ENCODE assay signal across 9 mouse cellular contexts in genomic region chr4:119138776-119139175, GRCm38 (mm10). TPM values are rescaled to one million over a fixed set of nuclear protein-coding genes. Genes with fewer than 3 reads are reported as not detected.
DNase-seq lines count a peak whose midpoint lies in the region; ATAC-seq and TF ChIP-seq lines count a peak whose summit lies in the region.
"Had no signal": no experiment of that assay in that cellular context is flagged by ENCODE, and none has a peak within 500 bp of the region (broad histone marks: within the 10 kb centered on the region; RNA-seq: fewer than 3 reads in every experiment).

No protein-coding gene starts in this region.

- H3K4me1 ChIP-seq in forebrain, embryonic 12.5 days = peaks cover 15% of the 10 kb centered on the region
- H3K4me1 ChIP-seq in forebrain, embryonic 10.5 days = peaks cover 38% of the 10 kb centered on the region
- H3K4me1 ChIP-seq in lung, embryonic 15.5 days = no peaks in the 10 kb centered on the region
- no peaks in the 10 kb centered on the region for H3K4me1 ChIP-seq in hindbrain, postnatal 0 days (ENCODE audit: insufficient read depth, low read length)
- H3K4me1 ChIP-seq in neural tube, embryonic 15.5 days = peaks cover 19% of the 10 kb centered on the region

- H3K9me3 ChIP-seq in forebrain, embryonic 12.5 days = no peaks in the 10 kb centered on the region
- no peaks in the 10 kb centered on the region for H3K9me3 ChIP-seq in forebrain, embryonic 10.5 days
- no peaks in the 10 kb centered on the region for H3K9me3 ChIP-seq in lung, embryonic 15.5 days
- H3K9me3 ChIP-seq in hindbrain, postnatal 0 days (ENCODE audit: low read length) = no peaks in the 10 kb centered on the region
- no peaks in the 10 kb centered on the region for H3K9me3 ChIP-seq in neural tube, embryonic 15.5 days (replicated peaks)

- no peak for ATAC-seq in forebrain, embryonic 12.5 days (ENCODE audit: low FRiP score)
- no peak for ATAC-seq in lung, embryonic 15.5 days (ENCODE audit: borderline replicate concordance, extremely low read depth, low FRiP score, low TSS enrichment)
- ATAC-seq in hindbrain, postnatal 0 days = no peak
- peak; percentile 18; the same call in 1 of the 2 replicates for ATAC-seq in neural tube, embryonic 15.5 days (ENCODE audit: low FRiP score)

- H3K9ac ChIP-seq in forebrain, embryonic 12.5 days = no peak overlapping the region
- H3K9ac ChIP-seq in lung, embryonic 15.5 days = no peak overlapping the region
- no peak overlapping the region for H3K9ac ChIP-seq in hindbrain, postnatal 0 days (replicated peaks; ENCODE audit: low read length)
- 0 out of 2 replicates have a peak overlapping the region, but pooled peaks have one; percentile 35 for H3K9ac ChIP-seq in neural tube, embryonic 15.5 days (replicated peaks)

- TF ChIP-seq CTCF in hindbrain, postnatal 0 days (IDR thresholded peaks at IDR 0.05; ENCODE audit: low read depth) = no peak

- no peak overlapping the region for H3K27ac ChIP-seq in forebrain, embryonic 12.5 days
- no peak overlapping the region for H3K27ac ChIP-seq in forebrain, embryonic 10.5 days
- no peak overlapping the region for H3K27ac ChIP-seq in lung, embryonic 15.5 days
- no peak overlapping the region for H3K27ac ChIP-seq in hindbrain, postnatal 0 days
- H3K27ac ChIP-seq in neural tube, embryonic 15.5 days (replicated peaks) = peak overlapping the region; percentile 46; the same call in 1 of the 2 replicates
- H3K27ac ChIP-seq: macrophage had no signal

- DNase-seq in forebrain, embryonic 10.5 days (ENCODE audit: extremely low spot score, low spot score) = no peak
- DNase-seq in lung, adult 18-20 months = no peak
- DNase-seq in hindbrain, postnatal 0 days (ENCODE audit: low spot score) = no peak
- DNase-seq in lung, postnatal 4 days = no peak
- no peak for DNase-seq in cerebellum, adult 11 months

- peak overlapping the region; percentile 45 for H3K4me2 ChIP-seq in forebrain, embryonic 12.5 days
- H3K4me2 ChIP-seq in lung, embryonic 15.5 days = 0 out of 2 replicates have a peak overlapping the region, but pooled peaks have one; percentile 39
- peak overlapping the region; percentile 47 for H3K4me2 ChIP-seq in hindbrain, postnatal 0 days (ENCODE audit: low read depth, low read length)
- peak overlapping the region; percentile 64 for H3K4me2 ChIP-seq in neural tube, embryonic 15.5 days

- H3K4me3 ChIP-seq in forebrain, embryonic 12.5 days (replicated peaks) = no peak overlapping the region; the same call in 1 of the 2 replicates
- H3K4me3 ChIP-seq in forebrain, embryonic 10.5 days = no peak overlapping the region
- no peak overlapping the region for H3K4me3 ChIP-seq in lung, embryonic 15.5 days
- H3K4me3 ChIP-seq in hindbrain, postnatal 0 days (ENCODE audit: low read length) = peak overlapping the region; percentile 0; the same call in 1 of the 2 replicates
- H3K4me3 ChIP-seq in neural tube, embryonic 15.5 days (replicated peaks) = peak overlapping the region; percentile 28

- whole genome bisulfite sequencing in forebrain, embryonic 12.5 days = 59% methylated on average over 8 of the region's 8 CpGs
- 67% methylated on average over 8 of the region's 8 CpGs for WGBS in forebrain, embryonic 10.5 days
- WGBS in lung, embryonic 15.5 days = 62% methylated on average over 8 of the region's 8 CpGs
- 45% methylated on average over 8 of the region's 8 CpGs for WGBS in hindbrain, postnatal 0 days
- WGBS in neural tube, embryonic 15.5 days = 46% methylated on average over 8 of the region's 8 CpGs

- H3K36me3 ChIP-seq in forebrain, embryonic 12.5 days (replicated peaks) = peaks cover 38% of the 10 kb centered on the region
- H3K36me3 ChIP-seq in forebrain, embryonic 10.5 days (replicated peaks) = peaks cover 49% of the 10 kb centered on the region
- H3K36me3 ChIP-seq in lung, embryonic 15.5 days = peaks cover 38% of the 10 kb centered on the region
- H3K36me3 ChIP-seq in hindbrain, postnatal 0 days (ENCODE audit: insufficient read depth, low read length) = peaks cover 25% of the 10 kb centered on the region; the same call in 1 of the 2 replicates
- H3K36me3 ChIP-seq in neural tube, embryonic 15.5 days = peaks cover 26% of the 10 kb centered on the region

- H3K27me3 ChIP-seq in forebrain, embryonic 12.5 days = no peaks in the 10 kb centered on the region
- peaks cover 10% of the 10 kb centered on the region; the same call in 1 of the 2 replicates for H3K27me3 ChIP-seq in forebrain, embryonic 10.5 days (ENCODE audit: poor library complexity, severe bottlenecking)
- no peaks in the 10 kb centered on the region for H3K27me3 ChIP-seq in lung, embryonic 15.5 days
- H3K27me3 ChIP-seq in hindbrain, postnatal 0 days (ENCODE audit: insufficient read depth, low read length) = no peaks in the 10 kb centered on the region
- H3K27me3 ChIP-seq in neural tube, embryonic 15.5 days (replicated peaks) = no peaks in the 10 kb centered on the region

RNA-seq across cellular contexts. Expression of gene Slc2a1, which starts 30.3 kb away (rescaled TPM):
- polyA plus RNA-seq in forebrain, embryonic 12.5 days (2016; fragmentation: Nextera tagmentation; extraction: Ambion mirVana) = 110 and 113 TPM in 2 replicates
- 204 and 222 TPM in 2 replicates for polyA plus RNA-seq in forebrain, embryonic 10.5 days (2016; fragmentation: Nextera tagmentation; extraction: Ambion mirVana)
- polyA plus RNA-seq in lung, embryonic 15.5 days (2015; fragmentation: Nextera tagmentation; extraction: Ambion mirVana) = 83.6 and 87.2 TPM in 2 replicates
- 119 and 120 TPM in 2 replicates for total RNA-seq in hindbrain, postnatal 0 days (2014; rRNA removed)
- 48.8 and 50.6 TPM in 2 replicates for polyA plus RNA-seq in hindbrain, postnatal 0 days (2015; fragmentation: Nextera tagmentation; extraction: Ambion mirVana)
- 78.8 and 91.3 TPM in 2 replicates for polyA plus RNA-seq in neural tube, embryonic 15.5 days (2015; fragmentation: Nextera tagmentation; extraction: Ambion mirVana)

RNA-seq across cellular contexts. Expression of gene Zfp691, which starts 35.2 kb away (rescaled TPM):
- 7.8 and 9.9 TPM in 2 replicates for polyA plus RNA-seq in forebrain, embryonic 12.5 days (2016; fragmentation: Nextera tagmentation; extraction: Ambion mirVana)
- 10.5 and 10.6 TPM in 2 replicates for polyA plus RNA-seq in forebrain, embryonic 10.5 days (2016; fragmentation: Nextera tagmentation; extraction: Ambion mirVana)
- polyA plus RNA-seq in lung, embryonic 15.5 days (2015; fragmentation: Nextera tagmentation; extraction: Ambion mirVana) = 7.3 and 7.8 TPM in 2 replicates
- 4.6 and 198 TPM in 2 replicates for total RNA-seq in hindbrain, postnatal 0 days (2014; rRNA removed)
- polyA plus RNA-seq in hindbrain, postnatal 0 days (2015; fragmentation: Nextera tagmentation; extraction: Ambion mirVana) = 3.6 and 3.7 TPM in 2 replicates
- polyA plus RNA-seq in neural tube, embryonic 15.5 days (2015; fragmentation: Nextera tagmentation; extraction: Ambion mirVana) = 4.4 and 4.8 TPM in 2 replicates

RNA-seq across cellular contexts. Expression of gene Ermap, which starts 51.0 kb away (rescaled TPM):
- 3.6 and 5.1 TPM in 2 replicates for polyA plus RNA-seq in forebrain, embryonic 12.5 days (2016; fragmentation: Nextera tagmentation; extraction: Ambion mirVana)
- 9.8 and 12.3 TPM in 2 replicates for polyA plus RNA-seq in forebrain, embryonic 10.5 days (2016; fragmentation: Nextera tagmentation; extraction: Ambion mirVana)
- 1.5 and 2.2 TPM in 2 replicates for polyA plus RNA-seq in lung, embryonic 15.5 days (2015; fragmentation: Nextera tagmentation; extraction: Ambion mirVana)
- 0.18 and 0.37 TPM in 2 replicates for total RNA-seq in hindbrain, postnatal 0 days (2014; rRNA removed)
- 0.48 and 0.50 TPM in 2 replicates for polyA plus RNA-seq in hindbrain, postnatal 0 days (2015; fragmentation: Nextera tagmentation; extraction: Ambion mirVana)
- 0.79 and 1.2 TPM in 2 replicates for polyA plus RNA-seq in neural tube, embryonic 15.5 days (2015; fragmentation: Nextera tagmentation; extraction: Ambion mirVana)
- polyA plus RNA-seq: macrophage had no signal

RNA-seq across cellular contexts. Expression of gene Svbp, which starts 56.3 kb away (rescaled TPM):
- 156 and 162 TPM in 2 replicates for polyA plus RNA-seq in forebrain, embryonic 12.5 days (2016; fragmentation: Nextera tagmentation; extraction: Ambion mirVana)
- 126 and 138 TPM in 2 replicates for polyA plus RNA-seq in forebrain, embryonic 10.5 days (2016; fragmentation: Nextera tagmentation; extraction: Ambion mirVana)
- polyA plus RNA-seq in lung, embryonic 15.5 days (2015; fragmentation: Nextera tagmentation; extraction: Ambion mirVana) = 112 and 125 TPM in 2 replicates
- total RNA-seq in hindbrain, postnatal 0 days (2014; rRNA removed) = 40.9 and 64.7 TPM in 2 replicates
- polyA plus RNA-seq in hindbrain, postnatal 0 days (2015; fragmentation: Nextera tagmentation; extraction: Ambion mirVana) = 175 and 179 TPM in 2 replicates
- polyA plus RNA-seq in neural tube, embryonic 15.5 days (2015; fragmentation: Nextera tagmentation; extraction: Ambion mirVana) = 198 and 242 TPM in 2 replicates

Comparison
In these comparisons a context has a peak if more than half of its experiments do, and no peak if none do; other contexts are left out.
1. H3K4me3 ChIP-seq: peak in hindbrain, postnatal 0 days (single experiment) and neural tube, embryonic 15.5 days (single experiment); none in forebrain, embryonic 12.5 days (single experiment), forebrain, embryonic 10.5 days (single experiment) and lung, embryonic 15.5 days (single experiment).
2. Peak in every context shown above with its lines, with median percentiles within 50 percentile points of each other: H3K4me2 ChIP-seq.